Mouse (Mus musculus) MEL (cell line): ENCODE measurements around the gene Gba2.

Experiments used
- CHD2 ChIP-seq: IDR thresholded peaks from 2 replicates; pipeline ENCODE4 v1.6.1; 2011; ENCODE audit warnings: low read length, improper control_type of control experiment
- CTCF ChIP-seq, 3 experiments: IDR thresholded peaks in 2 of 3; conservative IDR thresholded peaks in 1 of 3; 2 replicates each; pipeline ENCODE4 v1.5.1; 2011 to 2012; ENCODE audit warnings: low read length in 3 of 3, low read depth in 2 of 3, mild to moderate bottlenecking in 2 of 3, improper control_type of control experiment in 1 of 3, inconsistent platforms in 1 of 3, mixed read lengths in 1 of 3, moderate library complexity in 1 of 3; ENCODE audit not compliant: control insufficient read depth in 1 of 3, insufficient read depth in 1 of 3, poor library complexity in 1 of 3, severe bottlenecking in 1 of 3
- E2F4 ChIP-seq: IDR thresholded peaks from 2 replicates; pipeline ENCODE4 v1.6.1; 2011; ENCODE audit warnings: low read depth, low read length, improper control_type of control experiment, borderline replicate concordance
- MAFK ChIP-seq: IDR thresholded peaks from 2 replicates; pipeline ENCODE4 v1.6.1; 2011; ENCODE audit warnings: low read depth, mild to moderate bottlenecking, low read length, improper control_type of control experiment, borderline replicate concordance
- MAX ChIP-seq: IDR thresholded peaks from 2 replicates; pipeline ENCODE4 v1.6.1; 2011; ENCODE audit warnings: low read length, improper control_type of control experiment

GRCm38 (mm10) chr4:43536031-43536430 lies 42.6 kb downstream of the Gba2 start:
- TF ChIP-seq MAFK (no peak), E2F4 (no peak), CHD2 (no peak), MAX (no peak), CTCF (IDR thresholded peaks at IDR 0.05 in 2 of 3, conservative IDR thresholded peaks at IDR 0.05 in 1 of 3; ENCODE audit: control insufficient read depth in 1 of 3, insufficient read depth in 1 of 3, low read depth in 2 of 3, low read length in 3 of 3, poor library complexity in 1 of 3, severe bottlenecking in 1 of 3) (no peak)
